ENCODE assay signal across 8 mouse cellular contexts in the genomic region with DNA sequence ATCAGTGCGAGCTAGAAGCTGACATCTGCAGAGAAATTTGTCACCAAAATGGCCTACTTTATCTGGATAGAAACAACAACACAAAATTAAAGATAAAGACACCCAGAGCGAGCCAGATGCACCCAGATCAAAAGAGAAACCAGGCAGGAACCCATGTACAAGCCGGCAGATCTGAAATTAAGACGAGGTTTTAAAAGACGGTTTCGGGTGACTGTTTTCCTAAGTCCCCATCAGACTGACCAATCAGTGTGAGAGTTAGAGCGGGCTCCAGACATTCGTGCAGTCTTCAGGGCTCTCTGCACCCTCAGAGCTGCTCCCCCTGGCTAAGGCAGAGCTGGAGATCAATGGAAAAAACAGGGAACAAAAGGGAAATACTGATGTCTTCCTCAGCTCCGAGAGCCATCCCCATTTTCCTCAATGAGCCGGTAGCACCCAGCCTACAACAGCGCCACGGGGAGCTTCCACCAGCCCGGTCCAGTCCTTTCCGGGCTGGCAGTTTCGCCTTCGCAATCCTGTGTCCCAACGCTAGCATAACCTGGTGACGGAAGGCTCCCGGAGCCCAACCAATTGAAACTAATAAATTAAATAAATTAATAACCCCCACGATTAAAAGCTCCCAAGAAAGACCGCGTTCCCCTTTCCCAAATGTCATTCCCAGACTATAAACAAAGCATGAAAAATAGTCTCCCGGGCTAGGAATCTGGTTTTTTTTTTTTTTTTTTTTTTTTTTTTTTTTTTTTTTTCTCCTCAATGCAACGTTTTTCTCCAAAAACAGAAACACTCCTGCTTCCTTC. TPM values are rescaled to one million over a fixed set of nuclear protein-coding genes. Genes with fewer than 3 reads are reported as not detected.
A peak's percentile ranks its signal among the peaks of the same experiment; 100 is the strongest.
DNase-seq lines count a peak whose midpoint lies in the region; ATAC-seq and TF ChIP-seq lines count a peak whose summit lies in the region.

No protein-coding gene starts in this region.

- H3K9ac ChIP-seq in ES-E14 (ENCODE audit: insufficient read depth, low read depth, low read length, poor library complexity, severe bottlenecking) = peak overlapping the region; percentile 31
- H3K9ac ChIP-seq in heart, postnatal 0 days (replicated peaks; ENCODE audit: low read depth, low read length) = peak overlapping the region; percentile 93
- peak overlapping the region; percentile 55 for H3K9ac ChIP-seq in liver, embryonic 15.5 days
- peak overlapping the region; percentile 75 for H3K9ac ChIP-seq in neural tube, embryonic 13.5 days

- peak overlapping the region; percentile 41 to 76 for H3K4me3 ChIP-seq in ES-E14 (ENCODE audit: insufficient read depth in 1 of 2, low read depth in 1 of 2, low read length in 2 of 2, poor library complexity in 1 of 2, severe bottlenecking in 1 of 2)
- H3K4me3 ChIP-seq in brown adipose tissue, adult 24 weeks (ENCODE audit: insufficient read depth, low read depth, low read length) = peak overlapping the region; percentile 98
- peak overlapping the region; percentile 78 for H3K4me3 ChIP-seq in forebrain, embryonic 10.5 days
- H3K4me3 ChIP-seq in heart, postnatal 0 days (ENCODE audit: low read depth, low read length) = peak overlapping the region; percentile 94
- H3K4me3 ChIP-seq in liver, embryonic 15.5 days (replicated peaks) = peak overlapping the region; percentile 73
- H3K4me3 ChIP-seq in neural tube, embryonic 13.5 days = peak overlapping the region; percentile 55

- in situ Hi-C loops in ES-E14 (cut with MboI; ENCODE audit: low sequenced_read_pairs in 2 of 2, unreplicated experiment in 2 of 2) = no loop called here

- no peaks in the 10 kb centered on the region for H3K27me3 ChIP-seq in forebrain, embryonic 10.5 days (ENCODE audit: poor library complexity, severe bottlenecking)
- no peaks in the 10 kb centered on the region for H3K27me3 ChIP-seq in heart, postnatal 0 days (ENCODE audit: control insufficient read depth, insufficient read depth, low read length)
- no peaks in the 10 kb centered on the region for H3K27me3 ChIP-seq in liver, embryonic 15.5 days
- H3K27me3 ChIP-seq in neural tube, embryonic 13.5 days = peaks cover 5% of the 10 kb centered on the region; the same call in 1 of the 2 replicates

- H3K27ac ChIP-seq in ES-E14 (ENCODE audit: insufficient read depth, low read depth, low read length, poor library complexity, severe bottlenecking) = no peak overlapping the region
- peak overlapping the region; percentile 50 for H3K27ac ChIP-seq in brown adipose tissue, adult 24 weeks (replicated peaks; ENCODE audit: low read depth, low read length)
- peak overlapping the region; percentile 94 for H3K27ac ChIP-seq in forebrain, embryonic 10.5 days
- H3K27ac ChIP-seq in heart, postnatal 0 days (ENCODE audit: low read depth) = peak overlapping the region; percentile 82
- H3K27ac ChIP-seq in liver, embryonic 15.5 days (replicated peaks) = peak overlapping the region; percentile 76
- H3K27ac ChIP-seq in neural tube, embryonic 13.5 days (replicated peaks) = peak overlapping the region; percentile 88

- no peaks in the 10 kb centered on the region for H3K36me3 ChIP-seq in ES-E14 (ENCODE audit: control insufficient read depth, insufficient read depth, low read length, poor library complexity, severe bottlenecking)
- H3K36me3 ChIP-seq in forebrain, embryonic 10.5 days (replicated peaks) = no peaks in the 10 kb centered on the region
- no peaks in the 10 kb centered on the region for H3K36me3 ChIP-seq in heart, postnatal 0 days (replicated peaks; ENCODE audit: control insufficient read depth, insufficient read depth, low read length)
- H3K36me3 ChIP-seq in liver, embryonic 15.5 days (replicated peaks) = no peaks in the 10 kb centered on the region
- no peaks in the 10 kb centered on the region for H3K36me3 ChIP-seq in neural tube, embryonic 13.5 days

- H3K4me2 ChIP-seq in heart, postnatal 0 days (ENCODE audit: low read depth, low read length) = peak overlapping the region; percentile 78
- H3K4me2 ChIP-seq in liver, embryonic 15.5 days = peak overlapping the region; percentile 91
- H3K4me2 ChIP-seq in neural tube, embryonic 13.5 days = peak overlapping the region; percentile 56

- H3K9me3 ChIP-seq in ES-E14 (ENCODE audit: control insufficient read depth, insufficient read depth, low read depth, low read length) = no peaks in the 10 kb centered on the region
- no peaks in the 10 kb centered on the region for H3K9me3 ChIP-seq in forebrain, embryonic 10.5 days
- no peaks in the 10 kb centered on the region for H3K9me3 ChIP-seq in heart, postnatal 0 days (replicated peaks; ENCODE audit: control insufficient read depth, low read length)
- no peaks in the 10 kb centered on the region for H3K9me3 ChIP-seq in liver, embryonic 15.5 days (replicated peaks)
- H3K9me3 ChIP-seq in neural tube, embryonic 13.5 days = no peaks in the 10 kb centered on the region

- no peak for TF ChIP-seq CTCF in heart, postnatal 0 days (IDR thresholded peaks at IDR 0.05; ENCODE audit: low read depth)

- DNase-seq in ES-E14 (ENCODE audit: low read depth, low spot score) = no peak
- peak; percentile 65 for DNase-seq in forebrain, embryonic 10.5 days (ENCODE audit: extremely low spot score, low spot score)
- peak; percentile 54 for DNase-seq in heart, postnatal 0 days (ENCODE audit: low spot score)
- peak; percentile 66 to 83 for DNase-seq in kidney, postnatal 25 days
- DNase-seq in thymus, postnatal 14 days = peak; percentile 47

- TF ChIP-seq EP300 in heart, postnatal 0 days (IDR thresholded peaks at IDR 0.05; ENCODE audit: low read depth) = no peak

- 1% methylated on average over 24 of the region's 24 CpGs for WGBS in forebrain, embryonic 10.5 days
- under 1% methylated on average over 24 of the region's 24 CpGs for WGBS in heart, postnatal 0 days
- WGBS in liver, embryonic 15.5 days (ENCODE audit: insufficient replicate concordance) = under 1% methylated on average over 24 of the region's 24 CpGs
- WGBS in neural tube, embryonic 13.5 days = under 1% methylated on average over 24 of the region's 24 CpGs

- peaks cover 0 to 5% of the 10 kb centered on the region in 2 experiments; a peak in 1 of 4 replicates for H3K4me1 ChIP-seq in ES-E14 (ENCODE audit: control insufficient read depth in 2 of 2, insufficient read depth in 2 of 2, low read length in 2 of 2, poor library complexity in 1 of 2)
- H3K4me1 ChIP-seq in brown adipose tissue, adult 24 weeks (ENCODE audit: control insufficient read depth, insufficient read depth, insufficient read length, low read length) = peaks cover 26% of the 10 kb centered on the region
- H3K4me1 ChIP-seq in forebrain, embryonic 10.5 days = peaks cover 49% of the 10 kb centered on the region
- H3K4me1 ChIP-seq in heart, postnatal 0 days (ENCODE audit: control insufficient read depth, insufficient read depth) = peaks cover 33% of the 10 kb centered on the region
- H3K4me1 ChIP-seq in liver, embryonic 15.5 days (replicated peaks) = peaks cover 57% of the 10 kb centered on the region
- peaks cover 39% of the 10 kb centered on the region for H3K4me1 ChIP-seq in neural tube, embryonic 13.5 days (replicated peaks)

- peak; percentile 77 for ATAC-seq in heart, postnatal 0 days (ENCODE audit: insufficient read depth, low read depth)
- ATAC-seq in liver, embryonic 15.5 days (ENCODE audit: insufficient read depth) = peak; percentile 56; the same call in 1 of the 2 replicates
- peak; percentile 57 for ATAC-seq in neural tube, embryonic 13.5 days (ENCODE audit: low read depth)

TF ChIP-seq in ES-E14, 5 proteins besides CTCF, POLR2A, EP300 and RAD21:
- TF ChIP-seq ZNF384 (IDR thresholded peaks at IDR 0.05; ENCODE audit: low read depth, low read length) (peak; percentile 71; the same call in 1 of the 2 replicates), HCFC1 (IDR thresholded peaks at IDR 0.05; ENCODE audit: borderline replicate concordance, insufficient read depth, low read length) (no peak)

RNA-seq across cellular contexts. Expression of a gene that starts 1.1 kb away (rescaled TPM):
- total RNA-seq in ES-E14 (2012; rRNA removed) = 34.6 and 61.4 TPM in 2 replicates
- 21.5 and 28.9 TPM in 2 replicates for polyA plus RNA-seq in brown adipose tissue, adult 24 weeks (2012; ENCODE audit: insufficient read depth, insufficient read length, missing spikeins)
- 46.4 and 47.3 TPM in 2 replicates for polyA plus RNA-seq in forebrain, embryonic 10.5 days (2016; fragmentation: Nextera tagmentation; extraction: Ambion mirVana)
- total RNA-seq in heart, postnatal 0 days (2014; rRNA removed; ENCODE audit: low replicate concordance) = 31.4 and 36.1 TPM in 2 replicates
- 53.1 and 55.3 TPM in 2 replicates for polyA plus RNA-seq in heart, postnatal 0 days (2015; fragmentation: Nextera tagmentation; extraction: Ambion mirVana)
- 18.6 and 19.8 TPM in 2 replicates for polyA plus RNA-seq in liver, embryonic 15.5 days (2015; fragmentation: Nextera tagmentation; extraction: Ambion mirVana)
- 70.0 and 74.5 TPM in 2 replicates for polyA plus RNA-seq in neural tube, embryonic 13.5 days (2015; fragmentation: Nextera tagmentation; extraction: Ambion mirVana)

Comparison
In these comparisons a context has a peak if more than half of its experiments do, and no peak if none do; other contexts are left out.
1. H3K9ac ChIP-seq: peak in every context shown above with its lines; median percentile 93 in heart, postnatal 0 days; 75 in neural tube, embryonic 13.5 days; 55 in liver, embryonic 15.5 days; 31 in ES-E14.